Mouse (Mus musculus) small intestine, adult 2 months (tissue): ENCODE data around the gene Nalcn.

ENCODE experiments used
- CTCF ChIP-seq: fragments of 200-500 bp; IDR thresholded peaks from 2 replicates; pipeline ENCODE4 v1.5.1; 2012; ENCODE audit warnings: low read depth, mild to moderate bottlenecking, control low read depth, inconsistent platforms, low read length, moderate library complexity, mixed read lengths; ENCODE audit not compliant: insufficient replicate concordance, insufficient read length; ENCODE audit errors: extremely low read depth
- POLR2A ChIP-seq: fragments of 200-500 bp; IDR thresholded peaks from 2 replicates; pipeline ENCODE4 v1.6.1; 2012; ENCODE audit warnings: low read depth, mild to moderate bottlenecking, control low read depth, inconsistent platforms, low read length, moderate library complexity

GRCm38 (mm10) chr14:123371522-123371921 lies 255.4 kb downstream of the Nalcn start:
- no peak for TF ChIP-seq CTCF
- TF ChIP-seq POLR2A: no peak
